Mouse (Mus musculus) ES-Bruce4 (cell line): ENCODE data around the gene Lhfpl3. TPM values are rescaled to one million over a fixed set of nuclear protein-coding genes. Genes with fewer than 3 reads are reported as not detected.
A peak's percentile ranks its signal among the peaks of the same experiment; 100 is the strongest.

Experiments
- H3K27ac ChIP-seq: 2 replicates; pipeline ENCODE4 v1.5.1; 2012; ENCODE audit warnings: low read length, inconsistent platforms; ENCODE audit not compliant: insufficient read depth
- H3K27me3 ChIP-seq: 2 replicates; pipeline ENCODE4 v1.6.1; 2012; ENCODE audit warnings: mild to moderate bottlenecking, low read length, inconsistent platforms; ENCODE audit not compliant: control insufficient read depth, poor library complexity, insufficient read depth, severe bottlenecking
- H3K36me3 ChIP-seq: 2 replicates; pipeline ENCODE4 v1.6.1; 2012; ENCODE audit warnings: inconsistent platforms, mild to moderate bottlenecking, low read length, moderate library complexity; ENCODE audit not compliant: control insufficient read depth, poor library complexity, insufficient read depth, severe bottlenecking
- H3K4me1 ChIP-seq: one replicate; pipeline ENCODE4 v1.8.1; 2011; ENCODE audit warnings: low read length; ENCODE audit not compliant: control insufficient read depth, insufficient read depth
- H3K4me3 ChIP-seq: 2 replicates; pipeline ENCODE4 v1.5.1; 2011; ENCODE audit warnings: low read depth, mild to moderate bottlenecking, low read length
- H3K9ac ChIP-seq: 2 replicates; pipeline ENCODE4 v1.6.1; 2012; ENCODE audit warnings: low read depth, mild to moderate bottlenecking, inconsistent platforms; ENCODE audit not compliant: poor library complexity, severe bottlenecking
- H3K9me3 ChIP-seq: replicated peaks from 2 replicates; pipeline ENCODE4 v1.6.1; 2012; ENCODE audit warnings: mild to moderate bottlenecking, low read length, inconsistent platforms; ENCODE audit not compliant: control insufficient read depth, poor library complexity, insufficient read depth, severe bottlenecking
- CTCF ChIP-seq: IDR thresholded peaks from one replicate; pipeline ENCODE4 v1.8.1; 2011; ENCODE audit warnings: low read depth, low read length
- EP300 ChIP-seq: IDR thresholded peaks from 2 replicates; pipeline ENCODE4 v1.6.1; 2011; ENCODE audit warnings: low read depth, low read length; ENCODE audit not compliant: insufficient read depth
- POLR2A ChIP-seq: IDR thresholded peaks from one replicate; pipeline ENCODE4 v1.8.1; 2011; ENCODE audit warnings: low read length; ENCODE audit not compliant: insufficient read depth
- polyA plus RNA-seq: library from polyadenylated mRNA; stranded (reverse); fragments of >200 nt; gene quantifications from 2 replicates; pipeline ENCODE4 v1.2.4, GENCODE M21; 2011; ENCODE audit warnings: low read depth; ENCODE audit not compliant: missing spikeins, insufficient read depth, insufficient read length

The Lhfpl3 gene
- polyA plus RNA-seq, 1 experiment, result not detected

- Histone ChIP-seq H3K4me1 (no peaks in the 10 kb centered on the region), H3K27me3 (no peaks in the 10 kb centered on the region), H3K9me3 (no peaks in the 10 kb centered on the region), H3K9ac (no peak overlapping the region), H3K27ac (no peak overlapping the region), H3K36me3 (no peaks in the 10 kb centered on the region), H3K4me3 (no peak overlapping the region)
- TF ChIP-seq EP300, result no peak
- TF ChIP-seq POLR2A, result no peak
- no peak for TF ChIP-seq CTCF
Measured at GRCm38 (mm10) chr5:23225621-23226020, 479.8 kb downstream of the Lhfpl3 start.

GRCm38 (mm10) chr5:23226753-23227152 lies 480.9 kb downstream of the Lhfpl3 start:
- Histone ChIP-seq H3K4me3 (no peak overlapping the region), H3K9me3 (no peaks in the 10 kb centered on the region), H3K36me3 (no peaks in the 10 kb centered on the region), H3K27ac (no peak overlapping the region), H3K27me3 (no peaks in the 10 kb centered on the region), H3K4me1 (no peaks in the 10 kb centered on the region), H3K9ac (no peak overlapping the region)
- TF ChIP-seq POLR2A, result no peak
- no peak for TF ChIP-seq CTCF
- TF ChIP-seq EP300, result no peak

- no peaks in the 10 kb centered on the region for H3K27me3 ChIP-seq
- H3K4me3 ChIP-seq, result no peak overlapping the region
- H3K4me1 ChIP-seq, result no peaks in the 10 kb centered on the region
- no peaks in the 10 kb centered on the region for H3K36me3 ChIP-seq
- no peak overlapping the region for H3K27ac ChIP-seq
- no peaks in the 10 kb centered on the region; the same call in 1 of the 2 replicates for H3K9me3 ChIP-seq
- TF ChIP-seq POLR2A (no peak), EP300 (no peak), CTCF (no peak)
- no peak overlapping the region for H3K9ac ChIP-seq
Measured at GRCm38 (mm10) chr5:23246974-23247373, 501.1 kb downstream of the Lhfpl3 start.

- H3K27ac ChIP-seq, result peak overlapping the region; percentile 15; the same call in 1 of the 2 replicates
- TF ChIP-seq POLR2A (no peak), EP300 (no peak), CTCF (no peak)
- no peaks in the 10 kb centered on the region for H3K27me3 ChIP-seq
- no peaks in the 10 kb centered on the region for H3K4me1 ChIP-seq
- no peaks in the 10 kb centered on the region for H3K36me3 ChIP-seq
- no peak overlapping the region for H3K9ac ChIP-seq
- no peak overlapping the region for H3K4me3 ChIP-seq
- H3K9me3 ChIP-seq, result peaks cover 2% of the 10 kb centered on the region
Measured at GRCm38 (mm10) chr5:23247784-23248183, 501.9 kb downstream of the Lhfpl3 start.

GRCm38 (mm10) chr5:23248303-23248702 lies 502.4 kb downstream of the Lhfpl3 start:
- peaks cover 6% of the 10 kb centered on the region for H3K9me3 ChIP-seq
- no peaks in the 10 kb centered on the region for H3K27me3 ChIP-seq
- H3K36me3 ChIP-seq, result no peaks in the 10 kb centered on the region
- TF ChIP-seq CTCF (no peak), POLR2A (no peak), EP300 (no peak)
- no peak overlapping the region for H3K9ac ChIP-seq
- H3K4me1 ChIP-seq, result no peaks in the 10 kb centered on the region
- H3K4me3 ChIP-seq, result no peak overlapping the region
- H3K27ac ChIP-seq, result no peak overlapping the region

GRCm38 (mm10) chr5:23249896-23250875 lies 504.3 kb downstream of the Lhfpl3 start:
- H3K9ac ChIP-seq, result no peak overlapping the region
- H3K27ac ChIP-seq, result no peak overlapping the region
- TF ChIP-seq CTCF (no peak), EP300 (no peak)

More at GRCm38 (mm10) chr5:23249896-23250875, 504.3 kb downstream of the Lhfpl3 start:
- Histone ChIP-seq H3K4me1 (no peaks in the 10 kb centered on the region), H3K27me3 (no peaks in the 10 kb centered on the region), H3K36me3 (no peaks in the 10 kb centered on the region), H3K9me3 (peaks cover 6% of the 10 kb centered on the region), H3K4me3 (no peak overlapping the region)
